Mouse (Mus musculus): ENCODE results near the gene Gsta3. TPM values are rescaled to one million over a fixed set of nuclear protein-coding genes. Genes with fewer than 3 reads are reported as not detected.
"Not testable (repeated sequence)": the region's sequence is repeated elsewhere in the genome, so short reads cannot be mapped to it uniquely, and the experiment has no call there.

Gsta3 gene
- polyA plus RNA-seq, 1 experiment, result not detected

- Histone ChIP-seq H3ac (ENCODE audit: control insufficient read depth, insufficient read length, low read depth) (no peak overlapping the region), H3K79me2 (ENCODE audit: control insufficient read depth, insufficient read depth) (no peaks in the 10 kb centered on the region), H3K36me3 (ENCODE audit: control insufficient read depth, insufficient read depth) (no peaks in the 10 kb centered on the region), H3K79me3 (ENCODE audit: low read depth) (no peaks in the 10 kb centered on the region), H3K4me3 (ENCODE audit: insufficient read depth, poor library complexity, severe bottlenecking) (no peak overlapping the region), H3K27me3 (ENCODE audit: control insufficient read depth, insufficient read depth, insufficient read length) (no peaks in the 10 kb centered on the region)
- TF ChIP-seq FOSL1 (IDR thresholded peaks at IDR 0.05; ENCODE audit: insufficient read depth, low read length, poor library complexity, severe bottlenecking) (no peak), MAX (IDR thresholded peaks at IDR 0.05) (no peak), MYOG (IDR thresholded peaks at IDR 0.05; ENCODE audit: control insufficient read depth, extremely low read depth, insufficient read length) (no peak), CTCF (IDR thresholded peaks at IDR 0.05; ENCODE audit: control insufficient read depth, insufficient read depth, insufficient read length) (no peak), CEBPB (IDR thresholded peaks at IDR 0.05; ENCODE audit: low read depth) (no peak), USF1 (IDR thresholded peaks at IDR 0.05; ENCODE audit: low read depth) (no peak), MYOD1 (IDR thresholded peaks at IDR 0.05; ENCODE audit: control insufficient read depth, insufficient read length, low read depth) (no peak)
Measured at GRCm38 (mm10) chr1:21256871-21257270, 16.5 kb downstream of the Gsta3 start.

- not testable (repeated sequence) for H3ac ChIP-seq (ENCODE audit: control insufficient read depth, insufficient read length, low read depth); H3K4me3 ChIP-seq (ENCODE audit: insufficient read depth, poor library complexity, severe bottlenecking); H3K27me3 ChIP-seq (ENCODE audit: control insufficient read depth, insufficient read depth, insufficient read length); H3K79me2 ChIP-seq (ENCODE audit: control insufficient read depth, insufficient read depth); H3K36me3 ChIP-seq (ENCODE audit: control insufficient read depth, insufficient read depth); H3K79me3 ChIP-seq (ENCODE audit: low read depth)
Measured at GRCm38 (mm10) chr1:21259981-21260380, 19.6 kb downstream of the Gsta3 start.

GRCm38 (mm10) chr1:21262401-21262800 lies 22.0 kb downstream of the Gsta3 start:
- no peak for TF ChIP-seq FOSL1 (IDR thresholded peaks at IDR 0.05; ENCODE audit: insufficient read depth, low read length, poor library complexity, severe bottlenecking)
- no peak overlapping the region for H3ac ChIP-seq (ENCODE audit: control insufficient read depth, insufficient read length, low read depth)
- H3K4me3 ChIP-seq (ENCODE audit: insufficient read depth, poor library complexity, severe bottlenecking), result no peak overlapping the region
- H3K79me2 ChIP-seq (ENCODE audit: control insufficient read depth, insufficient read depth), result no peaks in the 10 kb centered on the region
- H3K79me3 ChIP-seq (ENCODE audit: low read depth), result no peaks in the 10 kb centered on the region
- no peaks in the 10 kb centered on the region for H3K36me3 ChIP-seq (ENCODE audit: control insufficient read depth, insufficient read depth)
- H3K27me3 ChIP-seq (ENCODE audit: control insufficient read depth, insufficient read depth, insufficient read length), result no peaks in the 10 kb centered on the region

- H3K27me3 ChIP-seq (ENCODE audit: control insufficient read depth, insufficient read depth, insufficient read length), result no peaks in the 10 kb centered on the region
- TF ChIP-seq CEBPB (IDR thresholded peaks at IDR 0.05; ENCODE audit: low read depth), result no peak
- TF ChIP-seq MYOG (IDR thresholded peaks at IDR 0.05; ENCODE audit: control insufficient read depth, extremely low read depth, insufficient read length), result no peak
- no peak for TF ChIP-seq USF1 (IDR thresholded peaks at IDR 0.05; ENCODE audit: low read depth)
- no peak for TF ChIP-seq CTCF (IDR thresholded peaks at IDR 0.05; ENCODE audit: control insufficient read depth, insufficient read depth, insufficient read length)
- no peak for TF ChIP-seq MYOD1 (IDR thresholded peaks at IDR 0.05; ENCODE audit: control insufficient read depth, insufficient read length, low read depth)
- TF ChIP-seq FOSL1 (IDR thresholded peaks at IDR 0.05; ENCODE audit: insufficient read depth, low read length, poor library complexity, severe bottlenecking), result no peak
- no peak for TF ChIP-seq MAX (IDR thresholded peaks at IDR 0.05)
- H3K79me2 ChIP-seq (ENCODE audit: control insufficient read depth, insufficient read depth), result no peaks in the 10 kb centered on the region
- H3K4me3 ChIP-seq (ENCODE audit: insufficient read depth, poor library complexity, severe bottlenecking), result no peak overlapping the region
- H3ac ChIP-seq (ENCODE audit: control insufficient read depth, insufficient read length, low read depth), result no peak overlapping the region
- no peaks in the 10 kb centered on the region for H3K79me3 ChIP-seq (ENCODE audit: low read depth)
- no peaks in the 10 kb centered on the region for H3K36me3 ChIP-seq (ENCODE audit: control insufficient read depth, insufficient read depth)
Measured at GRCm38 (mm10) chr1:21263986-21264385, 23.6 kb downstream of the Gsta3 start.

GRCm38 (mm10) chr1:21264747-21265146 lies 24.4 kb downstream of the Gsta3 start:
- Histone ChIP-seq H3K4me3 (ENCODE audit: insufficient read depth, poor library complexity, severe bottlenecking) (no peak overlapping the region), H3K36me3 (ENCODE audit: control insufficient read depth, insufficient read depth) (no peaks in the 10 kb centered on the region)

GRCm38 (mm10) chr1:21266766-21267165 lies 26.4 kb downstream of the Gsta3 start:
- TF ChIP-seq MAX (IDR thresholded peaks at IDR 0.05) (no peak), CEBPB (IDR thresholded peaks at IDR 0.05; ENCODE audit: low read depth) (no peak), MYOD1 (IDR thresholded peaks at IDR 0.05; ENCODE audit: control insufficient read depth, insufficient read length, low read depth) (no peak), USF1 (IDR thresholded peaks at IDR 0.05; ENCODE audit: low read depth) (no peak), FOSL1 (IDR thresholded peaks at IDR 0.05; ENCODE audit: insufficient read depth, low read length, poor library complexity, severe bottlenecking) (no peak), CTCF (IDR thresholded peaks at IDR 0.05; ENCODE audit: control insufficient read depth, insufficient read depth, insufficient read length) (no peak), MYOG (IDR thresholded peaks at IDR 0.05; ENCODE audit: control insufficient read depth, extremely low read depth, insufficient read length) (no peak)
- H3ac ChIP-seq (ENCODE audit: control insufficient read depth, insufficient read length, low read depth), result no peak overlapping the region
- H3K27me3 ChIP-seq (ENCODE audit: control insufficient read depth, insufficient read depth, insufficient read length), result no peaks in the 10 kb centered on the region
- H3K79me2 ChIP-seq (ENCODE audit: control insufficient read depth, insufficient read depth), result no peaks in the 10 kb centered on the region
- H3K79me3 ChIP-seq (ENCODE audit: low read depth), result no peaks in the 10 kb centered on the region
- no peaks in the 10 kb centered on the region for H3K36me3 ChIP-seq (ENCODE audit: control insufficient read depth, insufficient read depth)
- H3K4me3 ChIP-seq (ENCODE audit: insufficient read depth, poor library complexity, severe bottlenecking), result no peak overlapping the region

More at GRCm38 (mm10) chr1:21264747-21265146, 24.4 kb downstream of the Gsta3 start:
- Histone ChIP-seq H3K79me3 (ENCODE audit: low read depth) (no peaks in the 10 kb centered on the region), H3ac (ENCODE audit: control insufficient read depth, insufficient read length, low read depth) (no peak overlapping the region), H3K27me3 (ENCODE audit: control insufficient read depth, insufficient read depth, insufficient read length) (no peaks in the 10 kb centered on the region), H3K79me2 (ENCODE audit: control insufficient read depth, insufficient read depth) (no peaks in the 10 kb centered on the region)
- no peak for TF ChIP-seq MAX (IDR thresholded peaks at IDR 0.05)
- no peak for TF ChIP-seq MYOG (IDR thresholded peaks at IDR 0.05; ENCODE audit: control insufficient read depth, extremely low read depth, insufficient read length)
- no peak for TF ChIP-seq CTCF (IDR thresholded peaks at IDR 0.05; ENCODE audit: control insufficient read depth, insufficient read depth, insufficient read length)
- TF ChIP-seq MYOD1 (IDR thresholded peaks at IDR 0.05; ENCODE audit: control insufficient read depth, insufficient read length, low read depth), result no peak
- no peak for TF ChIP-seq FOSL1 (IDR thresholded peaks at IDR 0.05; ENCODE audit: insufficient read depth, low read length, poor library complexity, severe bottlenecking)
- TF ChIP-seq USF1 (IDR thresholded peaks at IDR 0.05; ENCODE audit: low read depth), result no peak
- TF ChIP-seq CEBPB (IDR thresholded peaks at IDR 0.05; ENCODE audit: low read depth), result no peak

- H3K79me3 ChIP-seq (ENCODE audit: low read depth); H3ac ChIP-seq (ENCODE audit: control insufficient read depth, insufficient read length, low read depth); H3K4me3 ChIP-seq (ENCODE audit: insufficient read depth, poor library complexity, severe bottlenecking); H3K79me2 ChIP-seq (ENCODE audit: control insufficient read depth, insufficient read depth); H3K27me3 ChIP-seq (ENCODE audit: control insufficient read depth, insufficient read depth, insufficient read length); H3K36me3 ChIP-seq (ENCODE audit: control insufficient read depth, insufficient read depth): not testable (repeated sequence)
Measured at GRCm38 (mm10) chr1:21267466-21267865, 27.1 kb downstream of the Gsta3 start.
